Mouse (Mus musculus) small intestine, adult 2 months (tissue): ENCODE data around the gene Fam222b. TPM values are rescaled to one million over a fixed set of nuclear protein-coding genes. Genes with fewer than 3 reads are reported as not detected.

Experiments used
- H3K27ac ChIP-seq: fragments of 200-500 bp; 2 replicates; pipeline ENCODE4 v1.5.1; 2012; ENCODE audit warnings: low read depth, low read length, control low read depth, inconsistent platforms; ENCODE audit not compliant: insufficient read depth
- H3K27me3 ChIP-seq: fragments of 200-500 bp; 2 replicates; pipeline ENCODE4 v1.6.1; 2012; ENCODE audit warnings: mild to moderate bottlenecking, moderate library complexity, low read length, inconsistent platforms; ENCODE audit not compliant: control insufficient read depth, insufficient read depth
- H3K36me3 ChIP-seq: fragments of 200-500 bp; 2 replicates; pipeline ENCODE4 v1.6.1; 2012; ENCODE audit warnings: mild to moderate bottlenecking, low read length, control low read depth, inconsistent platforms; ENCODE audit not compliant: control insufficient read depth, insufficient read depth
- H3K4me1 ChIP-seq: fragments of 200-500 bp; 2 replicates; pipeline ENCODE4 v1.6.1; 2012; ENCODE audit warnings: low read length, inconsistent platforms, mixed read lengths; ENCODE audit not compliant: control insufficient read depth, insufficient read depth, insufficient read length
- H3K4me3 ChIP-seq: fragments of 200-500 bp; 2 replicates; pipeline ENCODE4 v1.5.1; 2012; ENCODE audit warnings: low read depth, mild to moderate bottlenecking, control low read depth, inconsistent platforms, low read length, moderate library complexity
- CTCF ChIP-seq: fragments of 200-500 bp; IDR thresholded peaks from 2 replicates; pipeline ENCODE4 v1.5.1; 2012; ENCODE audit warnings: low read depth, mild to moderate bottlenecking, control low read depth, inconsistent platforms, low read length, moderate library complexity, mixed read lengths; ENCODE audit not compliant: insufficient replicate concordance, insufficient read length; ENCODE audit errors: extremely low read depth
- POLR2A ChIP-seq: fragments of 200-500 bp; IDR thresholded peaks from 2 replicates; pipeline ENCODE4 v1.6.1; 2012; ENCODE audit warnings: low read depth, mild to moderate bottlenecking, control low read depth, inconsistent platforms, low read length, moderate library complexity
- WGBS: fragments of 180-500 bp; shearing (Covaris S2); methylation state at CpG from one replicate; pipeline ENCODE4 v1.1.7; 2018; 5-methylcytosine and 5-hydroxymethylcytosine counted together
- polyA plus RNA-seq: library from polyadenylated mRNA; depleted of rRNA; stranded (reverse); fragments of >200 nt; gene quantifications from 2 replicates; pipeline ENCODE4 v1.2.3, GENCODE M21; 2012

Fam222b gene
- polyA plus RNA-seq, 1 experiment = 29.2 TPM

DNA sequence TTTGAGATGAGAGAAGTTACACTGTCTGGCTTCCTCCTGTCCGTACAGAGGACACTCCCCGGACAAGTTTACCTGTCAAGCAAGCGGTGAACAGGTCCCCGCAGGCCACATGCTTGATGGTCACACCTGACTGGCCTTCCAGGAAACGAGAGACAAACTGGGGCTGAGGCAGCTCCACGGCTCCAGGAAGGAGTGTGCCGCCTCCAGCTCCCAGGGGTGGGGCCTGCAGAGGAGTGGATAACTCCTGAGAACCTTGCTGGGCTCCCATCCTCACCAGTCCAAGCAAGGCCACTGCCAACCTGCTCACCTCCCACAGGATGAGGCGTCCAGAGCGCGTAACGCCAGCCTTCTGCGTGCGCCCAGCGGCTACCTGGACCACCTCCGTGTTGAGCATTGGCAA lies 75.8 kb downstream of the Fam222b start:
- no peak for TF ChIP-seq CTCF
- TF ChIP-seq POLR2A = no peak

DNA sequence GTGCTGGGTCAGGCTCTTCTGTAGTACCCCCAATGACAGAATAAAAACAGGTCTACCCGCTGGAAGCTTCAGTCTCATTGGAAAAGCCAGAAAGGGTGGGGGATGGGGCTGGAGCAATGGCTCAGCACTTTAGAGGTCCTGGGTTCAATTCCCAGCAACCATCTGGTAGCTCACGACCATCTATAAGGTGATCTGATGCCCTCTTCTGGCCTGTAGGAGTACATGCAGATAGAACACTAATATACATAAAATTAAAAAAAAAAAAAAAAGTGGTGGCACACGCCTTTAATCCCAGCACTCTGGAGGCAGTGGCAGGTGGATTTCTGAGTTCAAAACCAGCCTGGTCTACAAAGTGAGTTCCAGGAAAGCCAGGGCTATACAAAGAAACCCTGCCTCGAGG lies 76.9 kb downstream of the Fam222b start:
- H3K4me1 ChIP-seq = peaks cover 30% of the 10 kb centered on the region

More for the DNA sequence above, 75.8 kb downstream of the Fam222b start:
- peaks cover 34% of the 10 kb centered on the region for H3K4me1 ChIP-seq
- H3K4me3 ChIP-seq = no peak overlapping the region
- no peaks in the 10 kb centered on the region for H3K36me3 ChIP-seq
- H3K27ac ChIP-seq = no peak overlapping the region
- H3K27me3 ChIP-seq = no peaks in the 10 kb centered on the region
- 62% methylated on average over 15 of the region's 15 CpGs for WGBS

DNA sequence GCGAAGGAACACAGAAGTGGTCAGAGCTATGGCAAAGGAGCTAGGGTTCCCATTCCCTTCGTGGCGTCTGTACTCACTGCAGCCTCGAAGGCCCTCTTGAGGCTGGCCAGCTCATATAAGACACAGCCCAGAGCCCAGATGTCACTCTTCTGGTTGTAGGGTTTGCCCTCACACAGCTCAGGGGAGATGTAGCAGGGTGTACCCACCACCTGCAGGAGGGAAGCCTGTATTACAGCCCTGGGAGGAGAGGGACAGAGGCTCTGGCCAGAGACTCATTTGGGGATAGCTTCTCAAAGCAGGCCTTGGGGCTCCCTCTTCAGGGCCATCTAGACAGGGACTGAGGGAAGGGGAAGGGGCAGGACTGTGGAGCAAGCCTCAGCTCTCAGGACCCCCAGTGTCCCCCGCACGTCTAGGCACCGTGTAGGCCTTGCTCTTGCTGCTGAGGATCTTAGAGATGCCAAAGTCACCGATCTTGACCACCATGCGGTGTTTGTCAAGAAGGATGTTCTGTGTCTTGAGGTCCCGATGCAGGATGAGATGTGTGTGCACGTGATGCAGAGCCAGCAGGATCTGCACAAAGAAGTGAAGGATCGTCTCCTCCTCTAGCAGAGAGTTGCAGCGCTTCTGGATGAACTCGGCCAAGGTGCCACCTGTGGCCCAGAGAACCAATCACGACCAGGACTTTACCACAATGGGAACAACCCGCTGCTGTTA lies 77.7 kb downstream of the Fam222b start:
- TF ChIP-seq POLR2A (no peak), CTCF (no peak)
- no peaks in the 10 kb centered on the region for H3K36me3 ChIP-seq
- no peak overlapping the region for H3K27ac ChIP-seq
- H3K4me1 ChIP-seq = peaks cover 28% of the 10 kb centered on the region
- H3K27me3 ChIP-seq = no peaks in the 10 kb centered on the region
- WGBS = 72% methylated on average over 16 of the region's 16 CpGs
- no peak overlapping the region for H3K4me3 ChIP-seq

More for the DNA sequence above, 76.9 kb downstream of the Fam222b start:
- no peak overlapping the region for H3K4me3 ChIP-seq
- H3K27me3 ChIP-seq = no peaks in the 10 kb centered on the region
- TF ChIP-seq CTCF = peak; percentile 31; the same call in 1 of the 2 replicates
- TF ChIP-seq POLR2A = no peak
- no peaks in the 10 kb centered on the region for H3K36me3 ChIP-seq
- 64% methylated on average over 4 of the region's 4 CpGs for WGBS
- no peak overlapping the region for H3K27ac ChIP-seq

DNA sequence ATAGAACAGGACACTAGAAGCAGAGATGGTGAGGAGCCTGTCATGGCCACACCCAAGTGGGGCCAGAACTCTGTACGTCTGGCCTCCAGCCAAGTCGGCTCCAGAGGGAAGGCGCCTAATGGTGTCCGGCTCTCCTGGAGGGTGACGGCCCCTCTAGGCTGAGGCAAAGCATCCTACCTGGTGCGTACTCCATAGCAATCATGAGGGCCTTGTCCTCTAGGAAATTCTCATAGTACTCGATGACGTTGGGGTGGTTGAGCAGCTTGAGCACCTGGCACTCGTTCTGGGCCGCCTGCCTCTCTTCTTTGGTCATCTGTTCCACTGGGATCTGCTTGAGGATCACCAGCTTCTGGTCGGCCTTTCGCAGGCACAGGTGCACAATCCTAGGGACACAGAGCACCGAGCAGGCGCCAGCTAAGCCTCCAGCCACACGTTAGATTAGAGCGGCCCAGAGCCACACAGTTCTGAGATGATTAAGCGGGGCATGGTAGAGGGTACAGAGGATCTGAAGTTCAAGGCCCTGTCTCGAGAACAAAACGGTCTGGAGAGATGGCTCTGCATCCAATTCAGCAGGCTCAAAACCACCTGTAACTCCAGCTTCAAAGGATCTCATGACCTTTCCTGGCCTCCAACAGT lies 78.4 kb downstream of the Fam222b start:
- no peak for TF ChIP-seq POLR2A
- no peaks in the 10 kb centered on the region for H3K27me3 ChIP-seq
- no peaks in the 10 kb centered on the region for H3K36me3 ChIP-seq
- H3K4me3 ChIP-seq = no peak overlapping the region
- WGBS = 69% methylated on average over 19 of the region's 19 CpGs
- H3K4me1 ChIP-seq = peaks cover 21% of the 10 kb centered on the region
- no peak overlapping the region for H3K27ac ChIP-seq

GRCm38 (mm10) chr11:78174506-78174905 lies 80.0 kb downstream of the Fam222b start:
- TF ChIP-seq POLR2A (no peak), CTCF (no peak)
- Histone ChIP-seq H3K27ac (no peak overlapping the region), H3K36me3 (peaks cover 2% of the 10 kb centered on the region; the same call in 1 of the 2 replicates), H3K27me3 (no peaks in the 10 kb centered on the region), H3K4me1 (peaks cover 22% of the 10 kb centered on the region), H3K4me3 (no peak overlapping the region)
- WGBS = 92% methylated on average over 3 of the region's 3 CpGs

DNA sequence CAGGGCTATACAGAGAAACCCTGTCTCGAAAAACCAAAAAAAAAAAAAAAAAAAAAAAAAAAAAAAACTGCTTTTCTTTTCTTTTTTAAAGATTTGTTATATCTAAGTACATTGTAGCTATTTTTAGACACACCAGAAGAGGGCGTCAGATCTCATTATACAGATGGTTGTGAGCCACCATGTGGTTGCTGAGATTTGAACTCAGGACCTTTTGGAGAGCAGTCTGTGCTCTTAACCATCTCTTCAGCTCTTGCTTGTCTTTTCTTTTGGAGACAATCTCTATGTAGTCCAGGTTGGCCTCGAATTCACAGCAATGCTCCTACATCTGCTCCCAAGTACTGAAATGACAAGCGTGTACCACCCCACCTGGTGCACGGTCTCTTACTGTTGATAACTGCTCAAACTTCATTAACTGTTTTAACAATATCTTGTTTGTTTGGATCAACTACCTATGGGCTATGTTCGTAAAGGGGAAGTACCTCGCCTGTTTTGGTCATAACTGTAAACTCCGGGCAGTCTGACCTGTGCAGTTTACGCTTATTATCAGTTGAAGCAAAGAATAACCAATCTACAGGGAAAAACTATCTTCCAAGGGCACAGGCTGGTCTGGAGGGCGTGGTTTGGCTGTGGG lies 81.4 kb downstream of the Fam222b start:
- peak overlapping the region; percentile 89; the same call in 1 of the 2 replicates for H3K27ac ChIP-seq
- no peaks in the 10 kb centered on the region for H3K27me3 ChIP-seq
- peaks cover 16% of the 10 kb centered on the region for H3K4me1 ChIP-seq
- peaks cover 13% of the 10 kb centered on the region for H3K36me3 ChIP-seq
- 2% methylated on average over 10 of the region's 10 CpGs for WGBS
- TF ChIP-seq POLR2A (no peak), CTCF (no peak)
- H3K4me3 ChIP-seq = peak overlapping the region; percentile 95

- TF ChIP-seq POLR2A (peak; percentile 50; the same call in 1 of the 2 replicates), CTCF (no peak)
- WGBS = under 1% methylated on average over 32 of the region's 32 CpGs
- Histone ChIP-seq H3K36me3 (peaks cover 17% of the 10 kb centered on the region), H3K27me3 (no peaks in the 10 kb centered on the region), H3K4me3 (peak within 1 kb of the TSS; percentile 95), H3K4me1 (peaks cover 14% of the 10 kb centered on the region), H3K27ac (peak within 1 kb of the TSS; percentile 89)
These were observed 82.0 kb downstream of the Fam222b start, which contains the start of the genes Nek8 and Tlcd1 for GRCm38 (mm10) chr11:78176402-78176862. Gene Nek8 (minus strand): TSS chr11:78176675. Gene Tlcd1 (plus strand): TSS chr11:78176711.
